Mouse (Mus musculus) yolk sac, embryonic 10.5 days (tissue): ENCODE measurements at regions not wholly inside any gene's neighbourhood (a gene's known extent, or its start where the extent isn't known, plus 50 kb on each side); places are given as distances from the start of the nearest gene placed in this dataset.

Experiments used
- DNase-seq: peaks from one replicate; pipeline ENCODE4 v3.0.0-alpha.2; 2017; ENCODE audit warnings: low spot score

- no peak for DNase-seq
These were observed 359.4 kb upstream of the Cdh11 start for GRCm38 (mm10) chr8:103144835-103145234.

DNA sequence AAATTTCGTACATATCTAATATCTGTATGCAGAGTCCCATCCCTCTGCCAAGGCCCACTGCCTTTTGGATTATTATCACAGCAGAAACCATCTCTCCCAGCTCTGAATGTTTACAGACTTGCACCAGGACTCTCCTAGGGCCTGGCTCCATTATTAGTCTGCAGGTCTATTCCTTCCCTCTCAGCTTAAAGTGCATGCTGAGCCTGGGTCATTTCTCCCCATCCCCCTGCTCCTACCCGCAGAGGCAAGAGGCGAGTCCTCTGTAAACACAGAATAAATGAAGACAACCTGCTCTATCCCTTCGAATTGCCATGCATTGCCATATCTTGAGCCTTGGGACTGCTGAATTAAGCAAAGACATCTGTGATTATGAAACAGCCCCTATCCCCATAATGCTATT is 362.6 kb upstream of the Cdh11 start:
- peak; percentile 1 for DNase-seq

GRCm38 (mm10) chr8:103148447-103148846 is 363.0 kb upstream of the Cdh11 start:
- no peak for DNase-seq

DNA sequence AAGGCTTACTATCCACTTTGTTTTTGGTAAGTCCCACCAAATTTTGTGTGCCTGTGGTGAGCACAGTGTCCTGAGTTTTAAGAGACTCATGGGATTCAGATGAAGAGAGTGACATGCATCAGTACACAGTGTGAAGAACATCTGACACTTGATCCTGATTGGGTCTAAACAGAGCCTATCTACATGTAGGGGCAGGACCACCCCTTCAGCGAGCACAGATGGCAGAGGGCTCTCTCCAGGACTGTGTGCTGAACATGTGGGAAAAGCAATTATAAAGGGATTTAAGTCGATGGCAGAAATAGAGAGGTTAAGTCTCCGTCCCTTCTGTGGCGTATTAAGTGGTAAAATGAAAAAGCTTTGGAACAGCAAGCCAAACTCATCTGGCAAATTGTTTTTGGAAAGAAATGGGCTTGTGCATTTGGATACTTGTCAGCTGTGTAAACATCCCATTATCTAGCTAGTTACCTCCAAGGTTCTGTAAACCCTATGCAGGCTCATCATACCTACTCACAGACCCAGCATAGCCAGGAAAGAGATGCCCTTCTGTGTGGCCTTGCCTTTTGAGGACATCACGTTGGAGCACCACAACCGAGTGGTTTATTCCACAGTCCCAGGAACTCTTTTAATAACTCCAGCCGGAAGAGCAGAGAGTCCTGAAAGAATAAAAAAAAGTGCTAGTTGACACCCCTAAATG is 381.3 kb upstream of the Cdh11 start:
- DNase-seq, result no peak

DNA sequence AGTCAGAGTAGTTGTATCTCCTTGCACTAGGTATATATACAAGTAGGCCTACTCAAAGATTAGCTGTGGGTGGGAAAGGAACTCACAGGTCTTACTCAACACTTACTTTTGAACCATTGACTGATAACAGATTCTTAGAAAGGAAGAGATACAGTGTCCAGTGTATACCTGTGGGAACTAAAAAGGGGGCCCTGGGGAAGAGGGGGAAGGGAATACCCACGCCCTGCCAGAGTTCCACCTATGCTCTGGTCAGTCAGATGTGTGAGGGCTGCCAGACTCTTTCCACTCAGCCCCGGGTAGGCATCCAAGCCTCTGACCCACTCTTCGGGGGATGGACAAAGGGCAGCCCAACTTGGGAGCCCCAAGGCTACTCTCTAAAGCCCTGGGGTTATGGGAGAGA is 387.9 kb upstream of the Cdh11 start:
- no peak for DNase-seq

DNA sequence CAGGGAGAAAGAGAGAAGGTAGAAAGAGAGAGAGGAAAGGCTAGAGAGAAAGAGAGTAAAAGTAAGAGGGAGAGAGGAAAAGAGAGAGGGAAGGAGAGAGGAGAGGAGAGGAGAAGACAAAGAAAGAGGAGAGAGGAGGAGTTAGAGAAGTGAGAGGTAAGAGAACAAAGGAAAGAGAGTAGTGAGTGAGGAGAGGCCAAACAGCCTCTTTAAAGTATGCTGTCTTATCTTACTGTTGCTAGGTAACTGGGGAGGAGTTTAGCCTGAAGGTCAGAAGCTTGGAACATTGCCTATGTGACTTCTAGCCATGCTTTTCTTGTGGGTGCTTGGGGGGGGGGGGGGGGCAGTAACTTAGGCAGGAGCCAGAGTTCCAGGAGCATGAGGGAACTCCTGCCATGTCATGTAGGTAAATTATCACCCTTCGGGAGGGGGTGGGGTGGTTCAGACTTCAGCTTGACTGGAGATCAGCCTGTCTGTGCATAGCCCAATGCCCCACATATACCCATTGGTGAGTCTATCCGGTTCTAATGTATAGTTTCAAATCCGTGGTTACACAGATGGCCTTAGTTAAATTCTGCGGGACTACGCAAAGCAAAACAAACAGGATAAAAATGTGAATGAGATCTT is 388.5 kb upstream of the Cdh11 start:
- DNase-seq, result no peak

DNA sequence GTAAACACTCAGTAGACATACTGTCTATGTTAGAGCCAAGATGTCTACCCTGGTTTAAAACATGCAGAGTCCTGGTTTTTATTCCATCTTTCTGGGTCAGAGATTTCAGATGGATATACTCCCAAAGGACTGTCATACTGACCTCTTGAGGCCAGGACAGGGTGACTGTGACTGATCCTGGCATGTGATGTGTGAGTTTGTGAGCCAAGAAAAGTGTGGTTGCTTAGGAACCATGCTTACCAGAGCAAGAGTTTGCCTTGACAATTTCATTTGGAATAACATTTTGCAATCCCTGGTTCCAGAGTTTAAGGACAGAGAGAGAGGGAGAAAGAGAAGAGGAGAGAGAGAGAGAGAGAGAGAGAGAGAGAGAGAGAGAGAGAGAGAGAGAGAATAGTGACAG is 395.2 kb upstream of the Cdh11 start:
- no peak for DNase-seq

DNA sequence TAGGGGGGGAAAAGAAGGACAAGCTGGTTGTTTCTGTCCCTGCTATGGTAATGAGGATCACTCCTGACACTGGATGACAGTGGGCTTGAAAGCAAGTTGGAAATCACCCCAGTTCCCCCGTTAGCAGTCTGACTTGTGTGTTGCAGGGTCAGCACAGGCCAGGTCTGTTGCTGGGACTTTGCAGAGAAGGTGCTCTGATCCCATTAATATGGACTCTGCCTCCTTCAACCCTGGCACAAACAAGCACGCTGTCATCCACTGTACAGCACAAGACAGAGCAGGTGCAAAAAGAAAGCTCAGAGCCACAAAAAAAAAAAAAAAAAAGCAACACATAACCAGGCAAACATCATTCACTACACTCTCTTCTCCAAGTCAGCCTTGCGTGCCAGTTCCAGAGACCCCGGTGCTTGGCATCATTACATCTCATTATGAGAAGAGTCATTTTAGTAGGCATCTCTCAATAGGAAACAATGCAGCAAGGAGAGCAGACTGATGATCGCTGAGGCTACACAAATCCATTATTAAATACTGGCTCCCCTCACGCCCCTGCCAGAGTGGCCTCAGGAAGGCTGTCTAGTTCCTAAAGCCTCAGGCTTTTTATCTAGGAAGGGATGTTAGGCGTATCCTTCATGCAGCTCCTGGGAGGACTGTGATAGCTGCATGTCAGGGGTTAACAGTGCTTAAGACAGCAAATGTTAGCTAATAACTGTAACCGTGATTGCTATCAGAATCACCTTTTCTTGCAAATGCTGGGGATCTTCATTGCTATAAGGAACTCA is 403.5 kb upstream of the Cdh11 start:
- no peak for DNase-seq

- DNase-seq, result no peak
These were observed 412.8 kb upstream of the Cdh11 start for GRCm38 (mm10) chr8:103198251-103198650.

DNA sequence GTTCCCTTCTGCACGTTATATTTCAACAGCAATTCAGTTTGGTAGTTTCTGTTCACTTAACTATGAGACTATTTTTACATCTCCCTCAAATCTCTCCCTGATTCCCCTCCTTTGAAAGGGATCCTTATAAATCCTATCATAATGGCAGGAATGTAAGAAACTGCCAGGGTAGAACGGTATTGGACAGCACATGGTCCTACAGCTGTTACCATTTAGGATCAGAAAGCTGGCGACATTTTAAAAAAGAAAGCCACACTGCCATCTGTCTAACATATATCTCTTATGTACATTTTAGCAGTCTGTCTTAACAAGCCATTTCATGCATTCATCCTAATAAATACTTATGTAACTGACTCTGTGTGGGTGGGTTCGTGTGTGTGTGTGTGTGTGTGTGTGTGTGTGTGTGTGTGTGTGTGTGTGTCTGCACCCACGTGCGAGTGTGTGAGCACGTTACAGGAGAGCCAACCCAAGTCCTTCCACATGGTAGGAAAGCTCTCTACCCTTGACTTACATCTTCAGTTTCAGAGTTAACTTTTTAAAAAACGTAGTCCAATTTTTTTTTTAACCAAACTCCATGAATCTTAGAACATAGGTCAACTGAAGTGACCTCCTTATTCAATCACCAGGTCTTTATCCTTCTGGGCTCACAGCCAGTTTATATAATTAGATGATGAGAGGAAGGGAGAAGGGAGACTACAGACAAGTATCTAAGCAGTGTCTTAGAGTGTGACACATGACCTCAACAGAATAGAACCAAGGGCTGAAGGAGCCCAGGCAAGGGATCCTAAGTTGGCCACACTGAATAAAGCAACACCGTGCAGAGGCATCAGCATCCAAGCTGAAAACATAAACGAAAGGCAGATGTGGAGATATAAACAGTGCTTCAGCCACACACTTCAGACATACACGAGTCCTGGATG is 414.5 kb upstream of the Cdh11 start:
- DNase-seq, result no peak

DNA sequence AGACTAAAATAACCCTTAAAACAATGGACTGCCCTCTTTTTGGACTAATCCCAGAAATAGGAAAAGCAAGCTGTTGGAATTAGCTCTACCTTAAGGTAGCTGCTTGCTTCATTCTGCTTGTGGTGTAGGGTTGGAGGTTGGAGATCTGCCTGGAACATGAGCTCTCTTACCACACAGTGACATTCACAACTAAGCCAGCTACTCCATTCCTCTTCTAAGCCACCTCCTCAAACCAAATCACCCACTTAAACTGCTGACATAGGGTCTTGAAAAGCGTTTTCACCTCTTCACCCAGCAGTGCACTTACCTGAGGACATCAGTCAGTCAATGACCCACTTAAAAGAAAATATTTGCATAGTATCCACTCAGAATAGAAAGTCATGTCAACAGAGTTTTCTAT is 418.3 kb upstream of the Cdh11 start:
- DNase-seq, result no peak

- no peak for DNase-seq
These were observed 429.2 kb upstream of the Cdh11 start for GRCm38 (mm10) chr8:103214606-103215005.

- no peak for DNase-seq
These were observed 445.5 kb upstream of the Cdh11 start for GRCm38 (mm10) chr8:103230741-103231475.

GRCm38 (mm10) chr8:103234374-103234773 is 448.9 kb upstream of the Cdh11 start:
- peak; percentile 67 for DNase-seq

- DNase-seq, result peak; percentile 26
These were observed 450.2 kb upstream of the Cdh11 start for GRCm38 (mm10) chr8:103235614-103236013.

GRCm38 (mm10) chr8:103238456-103238970 is 453.1 kb upstream of the Cdh11 start:
- DNase-seq, result no peak

GRCm38 (mm10) chr8:103244169-103244568 is 458.7 kb upstream of the Cdh11 start:
- no peak for DNase-seq

DNA sequence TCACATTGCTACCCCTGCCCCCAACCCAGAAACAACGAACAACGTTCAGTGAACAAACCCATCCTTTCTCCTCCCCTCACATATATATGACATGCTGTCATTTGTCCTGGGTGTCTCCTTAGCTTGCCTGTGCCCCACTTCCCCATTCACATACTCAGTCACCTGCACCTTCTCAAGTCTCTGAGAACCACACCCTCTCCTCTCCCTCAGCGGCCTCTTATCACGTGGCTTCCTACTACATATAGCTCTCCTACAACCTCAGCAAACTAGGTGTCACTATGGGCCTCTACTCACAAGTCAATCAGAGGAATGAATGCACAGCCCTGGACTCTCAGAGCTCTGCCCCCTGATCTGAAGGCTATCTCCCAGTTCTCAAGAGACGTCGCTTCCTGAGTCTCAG is 459.2 kb upstream of the Cdh11 start:
- DNase-seq, result no peak

DNA sequence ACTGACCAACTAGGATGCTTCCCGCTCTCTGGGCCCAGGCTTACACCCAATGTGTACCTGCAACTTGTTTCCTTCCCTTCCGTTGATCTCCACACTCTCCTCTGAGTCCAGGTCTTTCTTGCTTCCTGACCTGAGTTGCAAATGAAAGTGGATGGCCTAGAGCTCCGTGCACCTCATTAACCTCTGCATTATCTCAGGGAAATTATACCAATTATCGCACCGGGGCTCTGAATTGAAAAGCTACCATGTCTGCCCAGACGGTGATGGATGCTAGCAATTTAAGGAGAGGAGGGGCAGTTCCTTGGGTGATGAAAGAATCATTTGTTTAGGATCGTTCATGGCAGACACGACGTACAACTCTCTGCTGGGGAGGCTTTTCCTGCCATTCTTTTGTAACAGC is 460.4 kb upstream of the Cdh11 start:
- DNase-seq, result no peak

DNA sequence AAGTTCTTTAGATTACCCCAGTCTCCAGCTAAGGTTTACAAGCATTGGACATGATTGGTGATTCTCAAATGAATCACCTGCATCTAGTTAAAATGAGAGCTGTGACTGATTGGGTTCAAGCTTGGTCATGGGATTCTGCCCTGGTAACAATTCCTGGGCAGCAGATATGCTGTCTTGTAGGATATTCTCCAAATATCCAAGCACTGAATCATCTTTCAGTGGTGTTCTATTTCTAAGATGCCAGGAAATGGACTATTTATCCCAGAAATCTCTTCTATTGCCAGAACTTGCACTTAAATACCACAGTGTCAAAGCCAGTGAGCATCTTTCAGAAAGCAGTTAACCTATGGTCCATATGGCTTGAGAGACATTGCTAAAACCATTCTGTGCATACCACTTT is 475.8 kb upstream of the Cdh11 start:
- DNase-seq, result no peak

DNA sequence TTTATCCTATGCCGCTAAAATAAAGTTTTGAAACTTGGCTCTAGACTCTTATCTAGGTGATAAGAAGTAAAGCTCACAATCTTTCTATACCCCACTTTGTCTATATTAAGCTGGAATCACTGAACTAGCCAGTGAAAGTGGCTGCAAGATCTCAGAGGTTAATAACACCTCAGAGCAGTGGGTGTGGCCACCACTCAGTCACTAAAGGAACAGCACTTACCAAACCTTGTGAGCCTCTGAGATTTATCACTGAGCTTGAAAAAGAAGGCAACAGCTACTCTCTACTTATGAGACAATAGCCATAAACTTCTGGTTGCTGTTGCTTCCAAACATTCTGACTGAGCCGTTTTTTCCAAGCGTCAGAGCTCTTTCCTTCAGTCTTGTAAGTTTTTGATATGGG is 484.6 kb upstream of the Cdh11 start:
- DNase-seq, result no peak
